Mouse (Mus musculus) megakaryocyte, embryonic 14.5 days (primary cell): Measurements from ENCODE around the gene Cfap161. TPM values are rescaled to one million over a fixed set of nuclear protein-coding genes. Genes with fewer than 3 reads are reported as not detected.

ENCODE experiments used
- H3K27me3 ChIP-seq: replicated peaks from 2 replicates; pipeline ENCODE3; 2012; ENCODE audit warnings: inconsistent platforms
- H3K36me3 ChIP-seq: replicated peaks from 2 replicates; pipeline ENCODE3; 2012; ENCODE audit warnings: low read length, inconsistent platforms, mixed read lengths
- H3K4me1 ChIP-seq: 2 replicates; pipeline ENCODE4 v1.6.1; 2012; ENCODE audit warnings: inconsistent platforms
- H3K4me3 ChIP-seq: replicated peaks from 2 replicates; pipeline ENCODE3; 2012; ENCODE audit warnings: moderate library complexity, mild to moderate bottlenecking, inconsistent platforms
- H3K9me3 ChIP-seq: 2 replicates; pipeline ENCODE4 v1.6.1; 2012; ENCODE audit warnings: inconsistent platforms
- FLI1 ChIP-seq: IDR thresholded peaks from 2 replicates; pipeline ENCODE4 v1.6.1; 2012; ENCODE audit warnings: low read length, inconsistent platforms, mixed read lengths
- GATA1 ChIP-seq: IDR thresholded peaks from 3 replicates; pipeline ENCODE4 v1.6.1; 2012; ENCODE audit warnings: mixed read lengths, low read length, inconsistent platforms, borderline replicate concordance
- polyA plus RNA-seq: library from polyadenylated mRNA; stranded (reverse); fragments of >175 nt; gene quantifications from 2 replicates; pipeline ENCODE4 v1.2.3, GENCODE M21; 2012; ENCODE audit warnings: low replicate concordance; ENCODE audit not compliant: insufficient read depth

Cfap161 gene
- polyA plus RNA-seq, 1 experiment, result not detected

DNA sequence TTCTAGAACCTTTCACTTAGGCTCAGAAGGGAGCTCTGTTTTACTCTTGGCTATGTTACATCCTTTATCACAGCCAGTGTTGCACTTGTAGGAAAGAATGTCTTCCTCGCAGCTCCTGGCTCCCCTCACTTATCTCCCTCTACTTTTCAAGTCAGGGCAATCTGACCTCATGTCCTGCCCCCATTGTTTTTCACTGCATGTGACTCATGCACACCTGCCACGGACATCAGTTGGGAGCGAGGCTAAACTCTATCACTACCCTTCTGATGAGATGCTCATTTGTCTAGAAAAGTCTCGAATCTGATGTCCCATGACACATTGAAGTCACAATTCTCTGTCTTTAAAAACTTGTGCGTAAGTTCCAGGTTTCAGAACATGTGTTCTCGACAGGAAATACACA is 12.3 kb upstream of the Cfap161 start:
- peaks cover 24% of the 10 kb centered on the region for H3K4me1 ChIP-seq
- peaks cover 3% of the 10 kb centered on the region for H3K27me3 ChIP-seq
- H3K4me3 ChIP-seq, result no peak overlapping the region
- TF ChIP-seq GATA1, result no peak
- no peak for TF ChIP-seq FLI1
- H3K36me3 ChIP-seq, result no peaks in the 10 kb centered on the region
- H3K9me3 ChIP-seq, result no peaks in the 10 kb centered on the region

DNA sequence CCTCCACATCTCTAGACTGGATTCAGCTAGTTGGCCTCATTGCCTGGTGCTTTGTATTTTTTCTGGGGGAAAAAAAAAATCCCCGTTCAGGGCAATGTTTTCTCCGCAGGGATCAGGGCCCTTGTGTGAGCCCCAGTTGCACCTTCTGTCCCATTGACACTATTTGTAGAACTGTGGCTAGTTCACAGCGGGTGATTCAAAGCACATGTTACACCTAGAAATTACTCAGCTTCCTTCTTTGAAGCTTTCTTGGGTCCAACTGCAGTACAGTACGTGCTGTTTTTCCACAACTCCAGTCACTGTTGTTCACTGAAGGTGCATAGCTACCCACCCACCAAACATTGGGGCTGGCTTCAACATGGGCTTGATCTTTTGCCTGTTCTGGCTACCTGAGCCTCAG is 9.1 kb upstream of the Cfap161 start:
- TF ChIP-seq FLI1, result no peak
- no peak for TF ChIP-seq GATA1
- Histone ChIP-seq H3K36me3 (no peaks in the 10 kb centered on the region), H3K27me3 (peaks cover 5% of the 10 kb centered on the region)

DNA sequence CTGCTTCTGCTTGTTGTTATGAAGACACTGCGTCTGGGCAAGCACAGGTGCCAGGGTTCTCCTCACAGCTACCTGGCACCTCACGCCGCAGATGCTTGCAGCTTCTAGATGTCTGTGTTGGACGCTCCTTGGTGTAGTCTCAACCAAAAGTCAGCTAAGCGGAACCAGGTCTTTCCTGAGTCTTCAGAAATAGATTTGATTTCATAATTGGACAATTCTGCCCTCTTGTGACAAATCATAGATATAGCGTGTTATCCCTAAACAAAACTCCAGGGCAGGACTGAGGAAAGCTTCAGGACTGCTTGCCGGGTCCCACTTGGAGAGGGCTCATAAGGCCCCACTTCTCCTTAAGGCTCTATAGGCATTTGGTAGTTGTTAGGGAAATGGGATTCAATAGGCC is 7.8 kb upstream of the Cfap161 start:
- peaks cover 9% of the 10 kb centered on the region for H3K4me1 ChIP-seq
- H3K27me3 ChIP-seq, result peaks cover 5% of the 10 kb centered on the region
- TF ChIP-seq FLI1 (no peak), GATA1 (no peak)
- no peaks in the 10 kb centered on the region for H3K36me3 ChIP-seq
- peak overlapping the region; percentile 14 for H3K4me3 ChIP-seq
- no peaks in the 10 kb centered on the region for H3K9me3 ChIP-seq

More for the DNA sequence above, 9.1 kb upstream of the Cfap161 start:
- H3K4me1 ChIP-seq, result peaks cover 9% of the 10 kb centered on the region
- no peak overlapping the region for H3K4me3 ChIP-seq
- no peaks in the 10 kb centered on the region for H3K9me3 ChIP-seq

DNA sequence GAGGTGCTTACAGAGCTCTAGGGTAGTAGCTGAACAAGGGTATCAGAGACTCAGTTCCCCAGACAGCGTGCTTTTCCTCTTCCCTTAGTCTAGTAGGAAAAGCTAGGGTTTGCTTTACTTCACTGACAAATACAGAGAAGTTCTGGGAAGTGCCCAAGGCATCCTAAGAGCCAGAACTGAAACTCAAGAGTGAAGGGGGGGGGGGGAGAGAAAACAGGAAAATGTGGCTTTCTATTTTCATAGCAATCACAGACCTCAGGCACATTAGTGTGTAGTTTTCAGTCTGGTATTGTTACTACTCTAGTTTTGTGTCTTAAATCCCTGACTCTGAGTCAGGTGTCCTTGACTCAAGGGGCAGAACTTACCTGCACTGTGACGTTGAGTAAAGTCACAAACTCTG is 7.3 kb upstream of the Cfap161 start:
- TF ChIP-seq GATA1 (no peak), FLI1 (no peak)
- peaks cover 9% of the 10 kb centered on the region for H3K4me1 ChIP-seq

DNA sequence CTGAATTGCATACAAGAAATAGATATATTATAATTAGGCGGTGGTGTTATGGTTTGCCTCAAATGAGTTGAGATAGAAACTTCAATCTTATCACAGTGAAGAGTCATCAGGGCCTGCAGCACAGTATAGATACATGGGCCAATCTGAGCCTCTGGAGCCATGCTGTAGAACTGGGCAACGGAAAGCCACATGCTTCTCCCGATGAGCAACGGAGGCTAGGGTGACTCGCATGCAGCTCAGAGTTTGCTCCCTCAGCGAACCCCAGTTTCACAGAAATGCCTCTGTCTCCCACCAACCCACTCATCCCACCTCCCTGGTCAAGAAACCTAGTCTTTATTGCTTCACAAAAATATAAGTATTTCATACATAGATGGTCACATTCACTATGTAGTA is 6.8 kb upstream of the Cfap161 start:
- H3K4me3 ChIP-seq, result no peak overlapping the region

More for the DNA sequence above, 7.3 kb upstream of the Cfap161 start:
- Histone ChIP-seq H3K4me3 (no peak overlapping the region), H3K9me3 (no peaks in the 10 kb centered on the region), H3K36me3 (no peaks in the 10 kb centered on the region), H3K27me3 (peaks cover 6% of the 10 kb centered on the region)

DNA sequence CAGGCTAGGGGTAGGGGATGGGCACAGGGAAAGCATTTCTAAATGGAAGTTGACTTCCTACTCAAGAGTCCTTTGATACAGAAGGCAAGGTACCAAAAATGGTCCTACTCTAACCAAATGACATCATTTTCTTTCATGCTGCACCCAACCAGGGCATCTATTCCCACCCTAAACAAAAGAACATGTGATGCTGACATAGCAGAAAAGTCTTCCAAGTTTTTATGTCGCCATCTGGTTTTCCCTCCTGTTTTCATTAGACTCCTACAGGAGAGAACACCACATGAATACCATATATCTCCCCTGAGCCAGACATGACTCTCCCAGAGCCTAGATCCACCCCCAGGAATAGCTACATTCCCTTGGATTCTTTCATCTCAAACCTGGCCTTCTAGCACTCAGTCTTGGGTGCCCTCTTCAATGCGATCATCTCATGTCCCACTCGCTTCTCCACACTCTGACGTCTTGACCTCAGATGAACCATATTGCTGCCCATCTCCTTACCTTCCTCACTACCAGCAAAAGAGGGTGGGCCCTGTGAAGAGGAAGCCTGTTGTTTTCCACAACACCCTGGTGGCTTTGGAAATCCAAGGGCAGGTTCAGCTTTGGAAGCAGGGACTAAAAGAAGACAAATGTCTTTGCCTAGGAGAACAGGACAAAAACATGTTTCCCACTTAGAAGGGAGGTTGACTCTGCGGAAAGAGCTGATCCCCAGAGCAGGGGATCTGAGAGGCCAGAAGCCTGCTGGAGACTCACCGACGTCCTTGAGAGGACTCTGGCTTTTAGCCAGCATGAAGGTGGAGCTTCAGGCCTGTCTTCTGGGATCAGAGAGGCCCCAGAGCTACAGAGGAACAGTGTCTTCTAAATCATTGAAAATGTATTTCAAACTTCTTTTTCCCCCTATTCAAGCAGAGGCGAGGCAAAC is 6.1 kb upstream of the Cfap161 start:
- TF ChIP-seq GATA1, result no peak
- TF ChIP-seq FLI1, result no peak
- H3K27me3 ChIP-seq, result peaks cover 14% of the 10 kb centered on the region
- H3K4me1 ChIP-seq, result peaks cover 9% of the 10 kb centered on the region
- H3K36me3 ChIP-seq, result no peaks in the 10 kb centered on the region
- no peak overlapping the region for H3K4me3 ChIP-seq
- no peaks in the 10 kb centered on the region for H3K9me3 ChIP-seq

More for the DNA sequence above, 6.8 kb upstream of the Cfap161 start:
- TF ChIP-seq GATA1 (no peak), FLI1 (no peak)
- Histone ChIP-seq H3K9me3 (no peaks in the 10 kb centered on the region), H3K4me1 (peaks cover 9% of the 10 kb centered on the region), H3K27me3 (peaks cover 9% of the 10 kb centered on the region), H3K36me3 (no peaks in the 10 kb centered on the region)

DNA sequence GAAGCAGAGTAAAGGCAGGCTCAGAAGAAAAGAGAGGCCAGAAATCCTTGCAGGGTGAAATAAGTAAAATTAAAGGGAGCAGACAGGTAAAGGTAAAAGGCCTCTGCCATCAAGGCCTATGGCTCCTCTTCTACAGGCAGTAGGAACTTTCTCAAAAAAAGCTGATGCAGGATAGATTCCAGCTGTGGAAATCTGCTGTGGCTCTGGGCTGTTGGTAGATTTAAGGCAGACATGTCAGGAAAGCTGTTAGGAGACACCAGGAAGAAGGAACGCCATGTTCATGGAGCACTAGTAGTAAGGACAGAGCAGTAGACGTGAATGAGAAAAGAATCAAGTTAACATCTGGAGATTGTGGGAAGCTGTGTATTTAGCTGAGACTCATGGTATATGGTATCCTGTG is 5.4 kb upstream of the Cfap161 start:
- Histone ChIP-seq H3K27me3 (peaks cover 14% of the 10 kb centered on the region), H3K9me3 (no peaks in the 10 kb centered on the region), H3K4me1 (peaks cover 9% of the 10 kb centered on the region), H3K36me3 (no peaks in the 10 kb centered on the region), H3K4me3 (no peak overlapping the region)
- TF ChIP-seq GATA1 (no peak), FLI1 (no peak)

DNA sequence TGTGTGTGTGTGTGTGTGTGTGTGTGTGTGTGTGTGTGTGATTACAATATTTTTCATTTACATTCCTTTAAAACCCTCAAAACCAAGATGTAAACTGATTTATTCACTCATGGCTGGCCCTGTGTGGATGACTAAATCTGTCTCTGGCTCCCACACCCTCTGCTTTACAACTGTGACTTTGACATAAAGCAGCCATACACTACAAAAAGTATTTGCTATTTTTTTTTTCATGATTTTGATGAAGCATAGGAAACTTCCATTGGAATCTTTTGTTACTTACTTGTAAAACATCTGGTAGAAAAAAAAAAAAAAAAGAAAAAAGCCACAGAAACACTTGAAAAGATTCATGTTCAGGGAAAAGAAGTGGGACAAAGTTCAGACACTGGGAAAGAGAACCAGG is 3.3 kb upstream of the Cfap161 start:
- TF ChIP-seq GATA1, result no peak
- Histone ChIP-seq H3K4me3 (no peak overlapping the region), H3K36me3 (no peaks in the 10 kb centered on the region), H3K9me3 (no peaks in the 10 kb centered on the region), H3K27me3 (peaks cover 22% of the 10 kb centered on the region), H3K4me1 (peaks cover 13% of the 10 kb centered on the region)

DNA sequence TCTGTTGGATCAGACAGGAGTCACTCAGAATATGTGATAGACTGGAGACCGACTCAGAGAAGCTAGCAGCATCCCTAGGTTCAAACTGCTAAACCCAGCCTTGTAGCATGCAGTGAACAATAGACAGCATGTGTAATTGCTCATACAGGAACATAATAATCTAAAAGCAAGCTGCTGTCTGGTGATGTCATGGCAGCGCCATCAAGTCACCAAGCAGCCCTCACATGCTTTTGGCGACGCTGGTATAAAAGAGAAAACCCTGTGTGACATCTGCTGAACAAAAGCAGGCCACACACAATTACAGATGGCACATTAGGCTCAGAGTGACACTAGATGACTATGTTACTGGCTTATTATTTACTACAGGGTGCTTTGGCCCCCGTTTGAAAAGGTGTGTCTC is 1.5 kb upstream of the Cfap161 start:
- Histone ChIP-seq H3K4me1 (peaks cover 4% of the 10 kb centered on the region; the same call in 1 of the 2 replicates), H3K9me3 (no peaks in the 10 kb centered on the region; the same call in 1 of the 2 replicates), H3K4me3 (no peak overlapping the region), H3K27me3 (peaks cover 28% of the 10 kb centered on the region), H3K36me3 (no peaks in the 10 kb centered on the region)
- no peak for TF ChIP-seq FLI1
- no peak for TF ChIP-seq GATA1

DNA sequence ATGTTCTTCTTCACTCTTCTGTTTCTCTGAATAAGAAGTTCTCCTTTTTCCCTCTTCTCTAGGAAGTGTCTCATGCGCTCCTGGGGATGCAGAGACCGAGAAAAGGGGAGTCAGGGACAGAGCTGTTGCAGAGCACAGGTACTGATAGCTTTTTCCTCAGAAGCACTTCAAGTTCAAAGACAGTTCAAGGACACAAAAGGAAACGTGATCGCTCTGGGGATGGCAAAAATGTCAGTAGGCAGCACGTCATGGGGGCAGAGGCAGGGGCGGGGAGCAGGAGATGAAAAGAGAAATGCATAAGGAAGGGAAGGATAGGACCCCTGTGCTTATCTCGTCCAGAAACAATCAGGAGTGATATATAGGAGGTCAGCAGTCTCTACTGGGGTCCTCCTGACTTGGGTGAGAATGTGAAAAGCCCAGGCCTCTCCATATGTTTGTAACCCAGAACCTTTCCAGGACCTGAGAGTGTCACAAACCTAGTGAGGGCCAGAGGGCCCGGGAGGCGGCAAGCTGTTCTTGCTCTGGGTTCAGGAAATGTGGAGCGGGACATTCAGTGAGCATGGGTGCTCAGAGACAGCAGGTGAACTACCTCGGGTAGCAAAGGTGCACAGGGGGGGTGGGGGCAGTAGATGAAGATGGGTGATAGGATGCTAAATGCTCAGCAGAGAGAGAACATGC is 535 bp downstream of the Cfap161 start:
- Histone ChIP-seq H3K4me1 (peaks cover 4% of the 10 kb centered on the region; the same call in 1 of the 2 replicates), H3K36me3 (no peaks in the 10 kb centered on the region), H3K27me3 (peaks cover 25% of the 10 kb centered on the region), H3K9me3 (peaks cover 5% of the 10 kb centered on the region; the same call in 1 of the 2 replicates), H3K4me3 (peak overlapping the region; percentile 0)
- TF ChIP-seq FLI1 (no peak), GATA1 (no peak)
